Mouse (Mus musculus) monocyte, adult 59 days (primary cell): ENCODE results near the gene BC049715. TPM values are rescaled to one million over a fixed set of nuclear protein-coding genes. Genes with fewer than 3 reads are reported as not detected.

ENCODE experiments used
- total RNA-seq, 2 experiments: library from RNA; stranded (reverse); gene quantifications; one replicate each; pipeline ENCODE4 v1.2.4; 2023

The BC049715 gene
- total RNA-seq = 1 to 10 TPM; 2.3 to 3.4 TPM

GRCm38 (mm10) chr6:136827516-136827880 is at the start of gene BC049715:
TSS of gene BC049715 (plus strand) at chr6:136827626.

GRCm38 (mm10) chr6:136781377-136781986 is 45.9 kb upstream of the BC049715 start, which contains the start of gene Gucy2c:
TSS of gene Gucy2c (minus strand) at chr6:136781765.

GRCm38 (mm10) chr6:136803739-136804633 is 23.4 kb upstream of the BC049715 start, which contains the start of gene Hist4h4:
TSS of gene Hist4h4 (minus strand) at chr6:136804415.

GRCm38 (mm10) chr6:136808014-136808417 is 19.4 kb upstream of the BC049715 start, which contains the start of gene H2afj:
TSS of gene H2afj (plus strand) at chr6:136808244.

GRCm38 (mm10) chr6:136827881-136828561 is 595 bp downstream of the BC049715 start, which contains the start of gene Wbp11:
TSS of gene Wbp11 (minus strand) at chr6:136828233.

GRCm38 (mm10) chr6:136835352-136835751 is 7.9 kb downstream of the BC049715 start, which contains the start of gene Smco3:
TSS of gene Smco3 (minus strand) at chr6:136835452.

GRCm38 (mm10) chr6:136857186-136857872 is 29.9 kb downstream of the BC049715 start, which contains the start of gene Art4:
TSS of gene Art4 (minus strand) at chr6:136857733.

GRCm38 (mm10) chr6:136875670-136876069 is 48.2 kb downstream of the BC049715 start, which contains the start of gene Mgp:
TSS of gene Mgp (minus strand) at chr6:136875823.

Other genes with a start within 250 kb of the BC049715 start
- 100 to 1,000 TPM; 749 to 750 TPM for gene Plbd1, start 165.7 kb upstream of the BC049715 start, total RNA-seq
- gene Gucy2c, start 45.9 kb upstream of the BC049715 start, total RNA-seq = under 1 TPM; 0.39 to 0.68 TPM
- gene Hist4h4, start 23.2 kb upstream of the BC049715 start, total RNA-seq = 10 to 100 TPM; 20.0 to 22.3 TPM
- 100 to 1,000 TPM; 116 to 131 TPM for gene H2afj, start 19.4 kb upstream of the BC049715 start, total RNA-seq
- gene Wbp11, start 607 bp downstream of the BC049715 start, total RNA-seq = 100 to 1,000 TPM; 112 to 125 TPM
- gene Smco3, start 7.8 kb downstream of the BC049715 start, total RNA-seq = not detected
- not detected for gene Art4, start 30.1 kb downstream of the BC049715 start, total RNA-seq
- gene Mgp, start 48.2 kb downstream of the BC049715 start, total RNA-seq = not detected
- 1 to 10 TPM; 2.4 to 2.9 TPM for gene Erp27, start 94.6 kb downstream of the BC049715 start, total RNA-seq
- gene Pde6h, start 96.2 kb downstream of the BC049715 start, total RNA-seq = not detected
- 100 to 1,000 TPM; 669 to 800 TPM for gene Arhgdib, start 114.3 kb downstream of the BC049715 start, total RNA-seq